Mouse (Mus musculus): Measurements from ENCODE around the gene Gm45837.

DNA sequence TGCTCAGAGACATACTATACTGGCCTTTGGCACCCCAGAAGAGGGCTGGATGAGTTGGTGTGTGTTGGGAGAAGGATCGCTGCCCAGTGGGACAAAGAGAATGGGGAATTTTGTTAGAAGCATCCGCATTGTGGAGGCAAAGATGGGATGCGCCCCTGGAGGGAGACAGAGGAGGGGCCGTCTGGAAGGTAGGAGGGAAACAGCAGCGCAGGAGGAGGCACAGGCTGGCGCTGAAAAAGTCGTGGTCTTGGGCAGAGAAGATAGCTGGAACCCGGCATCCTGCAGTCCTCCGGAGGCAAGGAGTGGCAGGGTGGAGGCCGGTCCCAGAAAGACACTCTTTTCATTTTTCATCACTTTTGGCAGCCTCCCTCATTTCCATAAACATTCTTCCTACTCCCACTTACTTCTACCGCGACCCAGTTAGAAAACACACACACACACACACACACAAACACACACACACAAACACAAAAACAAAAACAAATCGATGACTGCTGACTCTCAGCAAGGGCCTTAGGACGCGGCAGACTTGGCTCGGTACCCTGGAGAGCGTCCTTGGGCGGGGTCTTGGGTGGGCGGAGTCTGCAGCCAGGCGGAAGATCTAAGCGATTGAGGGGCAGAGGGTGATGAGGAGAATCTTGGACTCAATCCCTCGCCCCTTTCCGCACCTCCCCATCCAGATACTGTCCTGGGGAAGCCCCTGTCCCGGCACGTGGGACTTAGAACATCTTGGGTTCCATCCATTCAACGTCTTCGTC lies 8.5 kb downstream of the Gm45837 start:
- TF ChIP-seq ZNF384 (IDR thresholded peaks at IDR 0.05; ENCODE audit: low read depth, low read length) (no peak), CTCF (IDR thresholded peaks at IDR 0.05 in 2 of 3, conservative IDR thresholded peaks at IDR 0.05 in 1 of 3; ENCODE audit: control insufficient read depth in 1 of 3, insufficient read depth in 1 of 3, low read depth in 2 of 3, low read length in 3 of 3, poor library complexity in 1 of 3, severe bottlenecking in 1 of 3) (no peak)

Measured in MEL (cell line).